Mouse (Mus musculus): ENCODE measurements around the gene Glis2. TPM values are rescaled to one million over a fixed set of nuclear protein-coding genes. Genes with fewer than 3 reads are reported as not detected.

Gene Glis2
- polyA plus RNA-seq, 1 experiment = 3.7 TPM

- H3K27ac ChIP-seq (ENCODE audit: control insufficient read depth, insufficient read depth, low read depth, low read length) = peak overlapping the region; percentile 7
- no peaks in the 10 kb centered on the region for H3K36me3 ChIP-seq (ENCODE audit: control insufficient read depth, insufficient read depth, low read length)
- peak overlapping the region; percentile 83 for H3K4me3 ChIP-seq (ENCODE audit: control insufficient read depth, low read depth, low read length)
- peaks cover 12% of the 10 kb centered on the region for H3K4me1 ChIP-seq (ENCODE audit: control insufficient read depth, insufficient read depth, low read length)
- H3K27me3 ChIP-seq (ENCODE audit: control insufficient read depth, insufficient read depth, low read length) = no peaks in the 10 kb centered on the region
- TF ChIP-seq CTCF (IDR thresholded peaks at IDR 0.05; ENCODE audit: control insufficient read depth, insufficient read depth, insufficient replicate concordance, low read depth, low read length) (no peak), POLR2A (IDR thresholded peaks at IDR 0.05; ENCODE audit: control insufficient read depth, low read depth, low read length) (no peak)
Observed at GRCm38 (mm10) chr16:4592909-4593875, 1.3 kb upstream of the Glis2 start.

GRCm38 (mm10) chr16:4594814-4595526, 457 bp downstream of the Glis2 start:
- H3K4me3 ChIP-seq (ENCODE audit: control insufficient read depth, low read depth, low read length) = peak overlapping the region; percentile 83
- H3K27me3 ChIP-seq (ENCODE audit: control insufficient read depth, insufficient read depth, low read length) = no peaks in the 10 kb centered on the region
- TF ChIP-seq POLR2A (IDR thresholded peaks at IDR 0.05; ENCODE audit: control insufficient read depth, low read depth, low read length) = no peak
- TF ChIP-seq CTCF (IDR thresholded peaks at IDR 0.05; ENCODE audit: control insufficient read depth, insufficient read depth, insufficient replicate concordance, low read depth, low read length) = no peak
- H3K27ac ChIP-seq (ENCODE audit: control insufficient read depth, insufficient read depth, low read depth, low read length) = peak overlapping the region; percentile 66; the same call in 1 of the 2 replicates
- peaks cover 12% of the 10 kb centered on the region for H3K4me1 ChIP-seq (ENCODE audit: control insufficient read depth, insufficient read depth, low read length)
- H3K36me3 ChIP-seq (ENCODE audit: control insufficient read depth, insufficient read depth, low read length) = no peaks in the 10 kb centered on the region

GRCm38 (mm10) chr16:4595527-4595963, 1.0 kb downstream of the Glis2 start:
- H3K4me3 ChIP-seq (ENCODE audit: control insufficient read depth, low read depth, low read length) = no peak overlapping the region
- no peaks in the 10 kb centered on the region for H3K27me3 ChIP-seq (ENCODE audit: control insufficient read depth, insufficient read depth, low read length)
- TF ChIP-seq POLR2A (IDR thresholded peaks at IDR 0.05; ENCODE audit: control insufficient read depth, low read depth, low read length) = no peak
- TF ChIP-seq CTCF (IDR thresholded peaks at IDR 0.05; ENCODE audit: control insufficient read depth, insufficient read depth, insufficient replicate concordance, low read depth, low read length) = no peak
- H3K27ac ChIP-seq (ENCODE audit: control insufficient read depth, insufficient read depth, low read depth, low read length) = no peak overlapping the region
- no peaks in the 10 kb centered on the region for H3K36me3 ChIP-seq (ENCODE audit: control insufficient read depth, insufficient read depth, low read length)
- H3K4me1 ChIP-seq (ENCODE audit: control insufficient read depth, insufficient read depth, low read length) = peaks cover 12% of the 10 kb centered on the region

- peaks cover 12% of the 10 kb centered on the region for H3K4me1 ChIP-seq (ENCODE audit: control insufficient read depth, insufficient read depth, low read length)
- no peaks in the 10 kb centered on the region for H3K27me3 ChIP-seq (ENCODE audit: control insufficient read depth, insufficient read depth, low read length)
- no peak overlapping the region for H3K4me3 ChIP-seq (ENCODE audit: control insufficient read depth, low read depth, low read length)
- TF ChIP-seq CTCF (IDR thresholded peaks at IDR 0.05; ENCODE audit: control insufficient read depth, insufficient read depth, insufficient replicate concordance, low read depth, low read length) = no peak
- H3K36me3 ChIP-seq (ENCODE audit: control insufficient read depth, insufficient read depth, low read length) = no peaks in the 10 kb centered on the region
- H3K27ac ChIP-seq (ENCODE audit: control insufficient read depth, insufficient read depth, low read depth, low read length) = no peak overlapping the region
Observed at GRCm38 (mm10) chr16:4596141-4596728, 1.7 kb downstream of the Glis2 start.

- Histone ChIP-seq H3K36me3 (ENCODE audit: control insufficient read depth, insufficient read depth, low read length) (no peaks in the 10 kb centered on the region), H3K4me3 (ENCODE audit: control insufficient read depth, low read depth, low read length) (no peak overlapping the region), H3K27ac (ENCODE audit: control insufficient read depth, insufficient read depth, low read depth, low read length) (no peak overlapping the region), H3K4me1 (ENCODE audit: control insufficient read depth, insufficient read depth, low read length) (peaks cover 12% of the 10 kb centered on the region), H3K27me3 (ENCODE audit: control insufficient read depth, insufficient read depth, low read length) (no peaks in the 10 kb centered on the region)
- TF ChIP-seq CTCF (IDR thresholded peaks at IDR 0.05; ENCODE audit: control insufficient read depth, insufficient read depth, insufficient replicate concordance, low read depth, low read length) (no peak), POLR2A (IDR thresholded peaks at IDR 0.05; ENCODE audit: control insufficient read depth, low read depth, low read length) (no peak)
Observed at GRCm38 (mm10) chr16:4596836-4597235, 2.3 kb downstream of the Glis2 start.

GRCm38 (mm10) chr16:4597296-4597695, 2.8 kb downstream of the Glis2 start:
- no peak overlapping the region for H3K27ac ChIP-seq (ENCODE audit: control insufficient read depth, insufficient read depth, low read depth, low read length)
- no peak overlapping the region for H3K4me3 ChIP-seq (ENCODE audit: control insufficient read depth, low read depth, low read length)
- peaks cover 14% of the 10 kb centered on the region for H3K4me1 ChIP-seq (ENCODE audit: control insufficient read depth, insufficient read depth, low read length)
- H3K27me3 ChIP-seq (ENCODE audit: control insufficient read depth, insufficient read depth, low read length) = no peaks in the 10 kb centered on the region
- H3K36me3 ChIP-seq (ENCODE audit: control insufficient read depth, insufficient read depth, low read length) = no peaks in the 10 kb centered on the region
- TF ChIP-seq CTCF (IDR thresholded peaks at IDR 0.05; ENCODE audit: control insufficient read depth, insufficient read depth, insufficient replicate concordance, low read depth, low read length) (no peak), POLR2A (IDR thresholded peaks at IDR 0.05; ENCODE audit: control insufficient read depth, low read depth, low read length) (no peak)

- H3K36me3 ChIP-seq (ENCODE audit: control insufficient read depth, insufficient read depth, low read length) = no peaks in the 10 kb centered on the region
- peaks cover 15% of the 10 kb centered on the region for H3K4me1 ChIP-seq (ENCODE audit: control insufficient read depth, insufficient read depth, low read length)
- no peak overlapping the region for H3K4me3 ChIP-seq (ENCODE audit: control insufficient read depth, low read depth, low read length)
- no peak overlapping the region for H3K27ac ChIP-seq (ENCODE audit: control insufficient read depth, insufficient read depth, low read depth, low read length)
- no peaks in the 10 kb centered on the region for H3K27me3 ChIP-seq (ENCODE audit: control insufficient read depth, insufficient read depth, low read length)
- TF ChIP-seq CTCF (IDR thresholded peaks at IDR 0.05; ENCODE audit: control insufficient read depth, insufficient read depth, insufficient replicate concordance, low read depth, low read length) (no peak), POLR2A (IDR thresholded peaks at IDR 0.05; ENCODE audit: control insufficient read depth, low read depth, low read length) (no peak)
Observed at GRCm38 (mm10) chr16:4598041-4598440, 3.5 kb downstream of the Glis2 start.

Measured in testis, adult 2 months (tissue).